Mouse (Mus musculus) kidney, adult 2 months (tissue): ENCODE data around the gene F8.

ENCODE experiments used
- CTCF ChIP-seq: fragments of 200-500 bp; conservative IDR thresholded peaks from 2 replicates; pipeline ENCODE4 v1.5.1; 2011; ENCODE audit warnings: low read depth, mild to moderate bottlenecking, control low read depth, low read length, moderate library complexity, mixed read lengths; ENCODE audit not compliant: insufficient read depth, insufficient read length
- POLR2A ChIP-seq: fragments of 200-500 bp; IDR thresholded peaks from one replicate; pipeline ENCODE4 v1.6.1; 2011; ENCODE audit warnings: low read depth, low read length, control low read depth

GRCm38 (mm10) chrX:75138182-75138581, 244.2 kb downstream of the F8 start:
- TF ChIP-seq POLR2A (no peak), CTCF (no peak)
